Mouse (Mus musculus) lung, adult 2 months (tissue): ENCODE results near the gene Rassf3. TPM values are rescaled to one million over a fixed set of nuclear protein-coding genes. Genes with fewer than 3 reads are reported as not detected.

Experiments
- DNase-seq: peaks from one replicate; pipeline ENCODE4 v3.0.0; 2022
- H3K4me1 ChIP-seq: fragments of 200-500 bp; 2 replicates; pipeline ENCODE4 v1.6.1; 2011; ENCODE audit warnings: low read length; ENCODE audit not compliant: control insufficient read depth, insufficient read depth
- H3K4me3 ChIP-seq: fragments of 200-500 bp; replicated peaks from 2 replicates; pipeline ENCODE3; 2011; ENCODE audit warnings: low read depth, mild to moderate bottlenecking, control low read depth, low read length; ENCODE audit errors: extremely low read depth
- CTCF ChIP-seq: fragments of 200-500 bp; IDR thresholded peaks from 2 replicates; pipeline ENCODE4 v1.5.1; 2011; ENCODE audit warnings: mild to moderate bottlenecking, low read length, control low read depth; ENCODE audit not compliant: insufficient read depth
- POLR2A ChIP-seq: fragments of 200-500 bp; IDR thresholded peaks from 2 replicates; pipeline ENCODE4 v1.6.1; 2011; ENCODE audit warnings: low read depth, mild to moderate bottlenecking, control low read depth, low read length, borderline replicate concordance; ENCODE audit errors: extremely low read depth
- WGBS: fragments of 180-500 bp; shearing (Covaris S2); methylation state at CpG from one replicate; pipeline ENCODE4 v1.1.7; 2018; 5-methylcytosine and 5-hydroxymethylcytosine counted together
- polyA plus RNA-seq: library from polyadenylated mRNA; depleted of rRNA; stranded (reverse); fragments of >200 nt; gene quantifications from 2 replicates; pipeline ENCODE4 v1.2.3, GENCODE M21; 2012

The Rassf3 gene
- polyA plus RNA-seq, 1 experiment = 97.0 TPM

DNA sequence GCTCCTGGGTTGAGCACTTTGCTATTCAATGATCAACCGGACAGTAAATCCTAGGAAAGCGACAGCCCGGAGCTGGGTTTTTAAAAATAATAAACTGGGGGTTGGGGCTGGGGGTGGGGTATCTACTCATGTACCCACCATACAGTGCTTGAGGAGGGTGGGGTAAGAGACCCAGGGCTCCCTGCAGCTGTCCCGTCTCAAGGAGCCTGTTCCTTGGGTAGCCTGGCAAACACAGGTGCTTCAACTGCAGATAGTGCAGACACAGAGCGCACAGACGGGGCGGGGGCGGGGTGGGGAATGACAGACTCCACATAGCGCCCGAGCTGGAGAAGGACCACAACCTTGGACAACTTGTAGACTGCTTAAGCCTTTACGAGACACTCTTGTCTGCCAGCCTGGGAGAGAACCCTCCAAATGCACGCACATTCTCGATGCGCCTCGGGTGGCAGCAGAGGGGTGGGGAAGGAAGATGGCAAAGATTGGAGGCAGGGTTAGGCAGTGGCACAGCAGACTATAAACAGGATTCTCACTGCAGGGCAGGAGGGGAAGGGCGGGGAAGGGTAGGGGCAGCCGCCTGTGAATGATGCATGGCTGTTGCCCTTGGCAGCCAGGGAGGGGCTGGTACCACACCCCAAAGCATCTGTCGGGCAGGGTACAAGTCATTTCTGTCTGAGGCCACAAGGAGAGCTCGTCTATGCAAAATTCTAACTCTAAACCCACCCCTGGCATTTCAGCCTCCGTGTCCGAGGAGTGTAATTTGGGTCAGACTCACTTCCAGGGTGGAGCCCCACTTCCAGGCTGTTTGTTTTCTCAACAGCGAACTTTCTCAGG is 56.3 kb downstream of the Rassf3 start:
- DNase-seq = no peak
- TF ChIP-seq CTCF (no peak), POLR2A (0 out of 2 replicates have a peak, but pooled peaks have one; percentile 9)
- no peak overlapping the region for H3K4me3 ChIP-seq
- peaks cover 50% of the 10 kb centered on the region for H3K4me1 ChIP-seq
- 26% methylated on average over 22 of the region's 22 CpGs for WGBS

DNA sequence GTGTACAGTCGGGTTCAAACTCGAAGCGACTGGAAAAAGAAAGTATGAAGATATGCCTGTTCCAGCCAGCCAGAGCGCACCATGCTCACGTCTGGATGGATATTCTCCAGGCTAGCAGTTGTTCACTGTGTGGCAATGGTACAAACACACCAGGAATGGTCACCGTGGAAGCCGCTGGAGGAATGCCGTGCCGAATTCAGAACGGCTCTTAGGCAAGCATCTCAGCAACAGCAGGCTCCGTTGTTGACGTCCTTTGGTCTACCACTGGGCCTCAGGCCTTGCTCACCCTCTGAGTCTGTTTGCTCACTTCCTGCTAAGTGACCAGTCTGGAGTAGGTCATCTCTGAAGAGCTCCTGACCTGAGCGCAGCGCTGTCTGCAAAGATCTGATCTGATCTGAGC is 57.3 kb downstream of the Rassf3 start:
- TF ChIP-seq CTCF = no peak
- no peak for TF ChIP-seq POLR2A
- DNase-seq = no peak
- Histone ChIP-seq H3K4me1 (peaks cover 48% of the 10 kb centered on the region), H3K4me3 (no peak overlapping the region)
- 64% methylated on average over 14 of the region's 14 CpGs for WGBS

DNA sequence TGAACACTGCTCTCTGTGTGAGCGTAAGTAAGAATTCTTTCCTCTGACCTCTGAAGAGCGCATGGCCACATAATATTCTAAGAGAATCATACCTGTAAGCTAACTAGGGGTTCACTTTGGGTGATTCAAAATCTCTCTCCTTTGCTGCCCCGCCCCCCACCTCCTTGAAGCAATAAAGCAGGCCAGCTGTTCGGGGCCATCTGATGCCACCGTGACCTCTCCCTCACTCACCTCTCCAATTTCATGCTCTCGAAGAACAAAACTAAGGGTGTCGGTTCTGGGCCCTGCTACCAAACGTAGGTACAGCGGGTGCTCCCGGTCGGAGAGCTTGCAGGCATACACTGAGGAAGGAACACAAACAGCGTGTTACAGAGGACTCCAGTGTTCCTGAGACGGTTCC is 62.0 kb downstream of the Rassf3 start:
- no peak for DNase-seq
- H3K4me1 ChIP-seq = peaks cover 14% of the 10 kb centered on the region
- WGBS = 84% methylated on average over 13 of the region's 13 CpGs
- TF ChIP-seq POLR2A (no peak), CTCF (no peak)
- no peak overlapping the region for H3K4me3 ChIP-seq

DNA sequence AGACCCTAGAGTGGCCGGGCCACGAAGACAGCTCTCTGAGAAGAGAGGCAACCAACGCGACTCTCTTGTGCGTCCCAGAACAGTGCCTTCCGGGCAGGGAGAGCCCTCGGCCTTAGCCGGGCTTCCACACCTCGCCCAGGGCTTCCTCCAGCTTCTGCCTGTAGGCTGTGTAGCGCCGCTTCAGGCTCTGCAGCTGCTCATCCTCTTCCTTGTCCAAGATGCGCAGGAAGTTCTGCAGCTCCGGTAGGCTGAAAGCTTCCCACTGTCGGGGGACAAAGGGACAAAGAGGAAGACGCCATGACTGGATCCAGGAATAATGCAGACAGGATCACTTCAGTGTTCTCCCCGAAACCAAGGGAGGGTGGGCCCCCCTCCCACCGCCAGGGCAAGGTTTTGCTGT is 63.3 kb downstream of the Rassf3 start:
- H3K4me1 ChIP-seq = 0 out of 2 replicates have a peak, but pooled peaks cover 7% of the 10 kb centered on the region
- DNase-seq = no peak
- WGBS = 59% methylated on average over 17 of the region's 17 CpGs
- TF ChIP-seq CTCF = no peak
- no peak for TF ChIP-seq POLR2A
- H3K4me3 ChIP-seq = no peak overlapping the region

DNA sequence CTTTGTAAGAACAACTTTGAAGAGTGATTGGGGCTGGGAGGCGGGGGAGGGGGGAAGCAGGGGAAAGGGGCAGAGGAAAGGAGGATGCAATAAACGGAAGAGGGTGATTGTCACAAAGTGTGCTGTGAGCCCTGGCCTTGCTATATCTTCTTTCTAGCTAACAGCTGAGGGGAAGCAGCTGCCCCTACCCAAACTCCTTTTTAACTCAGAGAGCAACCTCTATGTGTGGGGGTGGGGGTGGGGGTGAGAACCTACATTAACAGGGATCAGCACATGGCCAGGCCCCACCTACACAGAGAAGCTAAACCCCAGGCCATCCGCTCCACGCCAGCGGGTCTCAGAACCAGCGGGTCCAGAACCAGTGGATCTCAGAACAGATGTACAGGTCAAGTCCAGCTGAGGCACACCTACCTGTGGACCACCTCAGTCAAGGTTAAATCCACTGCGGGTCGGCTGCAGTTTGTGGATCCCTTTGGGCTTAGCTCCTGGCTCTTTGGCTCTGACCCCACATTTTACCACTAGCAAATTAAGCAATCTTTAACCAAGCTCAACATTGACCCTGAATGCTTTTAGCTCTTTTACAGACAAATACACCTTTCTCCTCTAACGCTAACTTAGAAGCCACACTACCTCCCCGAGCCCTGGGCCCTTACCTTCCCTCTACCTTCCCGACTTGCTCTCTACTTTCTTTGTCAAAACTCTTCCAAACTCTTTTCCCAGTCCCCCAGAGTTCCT is 64.3 kb downstream of the Rassf3 start:
- 0 out of 2 replicates have a peak, but pooled peaks cover 7% of the 10 kb centered on the region for H3K4me1 ChIP-seq
- WGBS = 83% methylated on average over 11 of the region's 11 CpGs
- no peak overlapping the region for H3K4me3 ChIP-seq
- TF ChIP-seq CTCF = no peak
- TF ChIP-seq POLR2A = no peak
- no peak for DNase-seq

DNA sequence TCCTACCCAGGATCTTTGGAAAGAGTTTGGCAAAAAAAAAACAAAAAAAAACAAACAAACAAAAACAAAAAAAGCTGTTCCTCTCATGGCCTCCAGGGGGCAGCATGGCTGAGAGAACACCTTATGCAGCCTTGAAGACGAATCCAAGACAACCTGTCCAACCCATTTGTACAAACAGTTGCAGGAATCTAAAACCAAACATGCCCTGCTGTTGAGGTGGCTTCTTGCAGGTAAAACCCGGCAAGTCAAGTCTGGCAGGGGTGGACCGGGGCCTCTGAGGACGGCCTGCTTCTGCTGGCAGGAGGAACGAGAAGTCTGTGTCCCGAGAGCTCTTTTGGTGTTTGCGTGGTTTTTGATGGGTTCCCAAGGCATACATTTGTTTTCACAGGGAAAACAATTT is 66.4 kb downstream of the Rassf3 start:
- WGBS = 51% methylated on average over 7 of the region's 7 CpGs
- H3K4me3 ChIP-seq = no peak overlapping the region
- no peak for TF ChIP-seq POLR2A
- peak; percentile 74 for TF ChIP-seq CTCF
- peak; percentile 59 for DNase-seq
- 0 out of 2 replicates have a peak, but pooled peaks cover 7% of the 10 kb centered on the region for H3K4me1 ChIP-seq

DNA sequence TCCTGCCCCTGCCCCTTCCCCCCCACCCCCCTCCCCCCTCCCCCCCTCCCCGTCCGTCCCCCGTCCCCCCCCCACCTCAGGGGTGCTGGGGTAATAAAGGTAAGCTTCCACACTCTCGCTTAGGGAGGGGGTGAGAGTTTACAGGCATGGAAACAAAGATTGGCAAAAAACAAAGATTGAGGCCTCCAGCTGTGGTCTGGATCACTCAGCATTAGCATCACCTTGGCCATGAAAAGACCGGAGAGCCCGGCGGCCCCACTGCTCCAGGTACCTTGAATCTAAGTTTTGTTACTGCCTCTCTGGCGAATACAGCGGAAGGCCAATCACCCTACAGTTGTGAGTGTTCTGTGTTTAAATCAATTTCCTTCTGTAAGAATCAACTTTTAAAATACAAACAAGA is 72.2 kb downstream of the Rassf3 start:
- WGBS = 68% methylated on average over 6 of the region's 9 CpGs
- TF ChIP-seq CTCF (no peak), POLR2A (no peak)
- no peaks in the 10 kb centered on the region for H3K4me1 ChIP-seq
- H3K4me3 ChIP-seq = no peak overlapping the region
- DNase-seq = no peak

DNA sequence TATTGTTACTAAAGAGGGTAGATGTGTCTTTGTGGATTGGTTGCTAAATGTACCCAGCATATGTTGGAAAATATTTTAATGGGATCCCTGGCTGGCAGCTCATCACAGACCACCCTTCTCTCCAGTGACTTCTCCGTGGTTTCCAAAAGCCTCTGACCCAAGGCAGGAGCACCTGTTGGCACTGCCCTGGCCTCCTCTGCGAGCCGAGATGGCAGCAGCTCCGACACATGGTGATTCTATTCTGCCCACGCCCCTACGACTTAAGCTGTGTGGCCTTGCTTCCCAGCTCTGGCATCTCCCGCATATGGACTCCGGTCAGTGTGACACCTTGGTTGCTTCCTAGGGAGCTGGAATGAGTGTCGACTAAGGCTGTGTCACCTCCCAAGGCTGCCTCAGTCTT is 73.0 kb downstream of the Rassf3 start:
- H3K4me1 ChIP-seq = no peaks in the 10 kb centered on the region
- DNase-seq = no peak
- whole genome bisulfite sequencing = 68% methylated on average over 9 of the region's 9 CpGs
- no peak overlapping the region for H3K4me3 ChIP-seq
- TF ChIP-seq POLR2A = no peak
- no peak for TF ChIP-seq CTCF

DNA sequence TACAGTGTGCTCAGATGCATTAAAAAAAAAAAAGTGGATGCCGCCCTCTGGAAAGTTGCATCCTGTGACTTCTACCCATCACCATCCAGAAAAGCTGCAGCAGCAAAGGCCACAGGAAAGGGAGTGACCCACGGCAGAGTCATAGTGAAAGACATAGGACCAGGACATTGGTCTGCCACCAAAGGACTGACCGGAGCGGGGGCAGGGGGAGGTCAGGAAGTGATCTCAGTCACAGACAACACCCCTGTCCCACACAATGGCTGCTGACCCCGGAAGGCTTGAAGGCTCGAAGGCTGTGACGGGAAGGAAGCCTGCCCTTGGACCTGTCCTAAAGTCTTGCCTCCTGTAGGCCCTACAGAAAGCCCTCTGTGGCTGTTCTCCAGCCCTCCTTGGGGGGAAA is 75.1 kb downstream of the Rassf3 start:
- Histone ChIP-seq H3K4me3 (no peak overlapping the region), H3K4me1 (no peaks in the 10 kb centered on the region)
- TF ChIP-seq POLR2A = no peak
- TF ChIP-seq CTCF = no peak
- no peak for DNase-seq
- WGBS = 45% methylated on average over 7 of the region's 7 CpGs
